Mouse (Mus musculus): ENCODE measurements around the gene Chrne. TPM values are rescaled to one million over a fixed set of nuclear protein-coding genes. Genes with fewer than 3 reads are reported as not detected.
"Not testable (repeated sequence)": the region's sequence is repeated elsewhere in the genome, so short reads cannot be mapped to it uniquely, and the experiment has no call there.

The Chrne gene
- total RNA-seq, 2 experiments from 2014 or later, result 18.0 to 28.1 TPM

- intact Hi-C loops (cut with DNase I), result no loop called here
- DNase-seq, result no peak
Measured at GRCm38 (mm10) chr11:70596094-70596493, 22.9 kb downstream of the Chrne start.

- intact Hi-C loops (cut with DNase I), result no loop called here
- DNase-seq, result no peak
Measured at GRCm38 (mm10) chr11:70595638-70596037, 23.4 kb downstream of the Chrne start.

GRCm38 (mm10) chr11:70594253-70594989, 24.6 kb downstream of the Chrne start:
- DNase-seq, result no peak
- intact Hi-C loops (cut with DNase I), result no loop called here

GRCm38 (mm10) chr11:70591733-70592132, 27.3 kb downstream of the Chrne start:
- no peak for DNase-seq

GRCm38 (mm10) chr11:70586954-70587353, 32.1 kb downstream of the Chrne start:
- intact Hi-C loops (cut with DNase I), result no loop called here
- DNase-seq, result no peak

More at GRCm38 (mm10) chr11:70591733-70592132, 27.3 kb downstream of the Chrne start:
- intact Hi-C loops (cut with DNase I), result no loop called here

GRCm38 (mm10) chr11:70586261-70586660, 32.8 kb downstream of the Chrne start:
- intact Hi-C loops (cut with DNase I), result no loop called here
- no peak for DNase-seq

GRCm38 (mm10) chr11:70585457-70585856, 33.6 kb downstream of the Chrne start:
- DNase-seq, result peak in 1 of 2 experiments; percentile 50
- intact Hi-C loops (cut with DNase I), result no loop called here

- DNase-seq, result no peak
- intact Hi-C loops (cut with DNase I), result no loop called here
Measured at GRCm38 (mm10) chr11:70583775-70584174, 35.2 kb downstream of the Chrne start.

GRCm38 (mm10) chr11:70583022-70583714, 35.8 kb downstream of the Chrne start:
- no peak for DNase-seq
- intact Hi-C loops (cut with DNase I), result no loop called here

GRCm38 (mm10) chr11:70582196-70582595, 36.8 kb downstream of the Chrne start:
- no peak for DNase-seq
- intact Hi-C loops (cut with DNase I), result no loop called here

- DNase-seq, result no peak
- intact Hi-C loops (cut with DNase I), result no loop called here
Measured at GRCm38 (mm10) chr11:70580921-70581320, 38.1 kb downstream of the Chrne start.

GRCm38 (mm10) chr11:70580358-70580720, 38.7 kb downstream of the Chrne start:
- DNase-seq, result no peak
- intact Hi-C loops (cut with DNase I), result no loop called here

GRCm38 (mm10) chr11:70579710-70580357, 39.2 kb downstream of the Chrne start:
- intact Hi-C loops (cut with DNase I), result no loop called here
- no peak for DNase-seq

GRCm38 (mm10) chr11:70578962-70579361, 40.1 kb downstream of the Chrne start:
- no peak for DNase-seq
- intact Hi-C loops (cut with DNase I), result no loop called here

GRCm38 (mm10) chr11:70577201-70577600, 41.8 kb downstream of the Chrne start:
- intact Hi-C loops (cut with DNase I), result no loop called here
- no peak for DNase-seq

- DNase-seq, result no peak
- intact Hi-C loops (cut with DNase I), result no loop called here
Measured at GRCm38 (mm10) chr11:70573872-70574271, 45.1 kb downstream of the Chrne start.

- intact Hi-C loops (cut with DNase I), result no loop called here
- DNase-seq, result no peak
Measured at GRCm38 (mm10) chr11:70572348-70572902, 46.6 kb downstream of the Chrne start.

- intact Hi-C loops (cut with DNase I), result no loop called here
- DNase-seq, result no peak
Measured at GRCm38 (mm10) chr11:70571641-70572040, 47.4 kb downstream of the Chrne start.

- DNase-seq; intact Hi-C loops (cut with DNase I): not testable (repeated sequence)
Measured at GRCm38 (mm10) chr11:70570614-70571013, 48.4 kb downstream of the Chrne start.

- intact Hi-C loops (cut with DNase I), result no loop called here
Measured at GRCm38 (mm10) chr11:70566586-70566985, 52.4 kb downstream of the Chrne start.

More at GRCm38 (mm10) chr11:70566586-70566985, 52.4 kb downstream of the Chrne start:
- no peak for DNase-seq
